ENCODE assay signal across 10 mouse cellular contexts in the genomic region with DNA sequence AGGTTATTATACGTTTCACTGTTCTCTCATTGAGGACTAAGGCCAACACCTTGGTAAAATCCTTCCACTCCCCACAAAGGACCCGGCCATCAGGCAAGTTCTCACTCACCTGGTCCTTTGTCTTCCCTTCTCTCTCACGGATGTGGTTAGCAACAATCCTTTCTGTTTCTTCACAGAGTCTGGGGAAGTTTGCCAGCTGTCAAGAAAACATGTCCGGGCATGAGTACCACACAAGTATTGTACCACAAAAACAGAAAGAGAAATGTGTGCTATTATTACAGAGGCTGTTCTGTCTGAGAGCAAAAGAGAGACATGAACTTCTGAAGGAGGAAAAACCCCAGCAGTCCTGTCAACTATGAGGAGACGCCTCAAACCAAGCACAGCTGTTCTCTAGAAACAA.
DNase-seq lines count a peak whose midpoint lies in the region; ATAC-seq lines count a peak whose summit lies in the region.
"Had no signal": no experiment of that assay in that cellular context is flagged by ENCODE, and none has a peak within 500 bp of the region (broad histone marks: within the 10 kb centered on the region; RNA-seq: fewer than 3 reads in every experiment).

No protein-coding gene starts in this region.

- H3K9ac ChIP-seq in embryonic facial prominence, embryonic 13.5 days: no peak overlapping the region
- H3K9ac ChIP-seq: hindbrain, embryonic 15.5 days; neural tube, embryonic 12.5 days had no signal

- H3K27ac ChIP-seq in embryonic facial prominence, embryonic 13.5 days: peak overlapping the region; percentile 62
- H3K27ac ChIP-seq: hindbrain, embryonic 15.5 days; neural tube, embryonic 12.5 days had no signal

- ATAC-seq in embryonic facial prominence, embryonic 13.5 days (ENCODE audit: insufficient number of reproducible peaks, insufficient read depth, low FRiP score, low TSS enrichment, low read depth): 0 out of 2 replicates have a peak, but pooled peaks have one; percentile 43

- H3K4me2 ChIP-seq in embryonic facial prominence, embryonic 13.5 days: no peak overlapping the region
- H3K4me2 ChIP-seq: hindbrain, embryonic 15.5 days; neural tube, embryonic 12.5 days had no signal

- H3K4me1 ChIP-seq in embryonic facial prominence, embryonic 13.5 days: peaks cover 13% of the 10 kb centered on the region
- H3K4me1 ChIP-seq: hindbrain, embryonic 15.5 days; neural tube, embryonic 12.5 days had no signal

- no peaks in the 10 kb centered on the region for H3K27me3 ChIP-seq in embryonic facial prominence, embryonic 13.5 days
- H3K27me3 ChIP-seq: hindbrain, embryonic 15.5 days; neural tube, embryonic 12.5 days had no signal

- 65% methylated on average over 5 of the region's 5 CpGs for WGBS in embryonic facial prominence, embryonic 13.5 days

- intact Hi-C loops in heart, postnatal 10 days (cut with DNase I): no loop called here

- peak; percentile 11 to 17 for DNase-seq in heart, postnatal 10 days
- no peak for DNase-seq in heart, postnatal 4 days
- DNase-seq in CD4-positive helper T cell, adult 2 months (ENCODE audit: low read depth, low spot score): peak; percentile 47
- peak; percentile 40 for DNase-seq in lung, postnatal 36 days
- DNase-seq in adrenal gland, postnatal 10 days: no peak
- no peak for DNase-seq in kidney, adult 18-20 months
- DNase-seq in right cerebral cortex, postnatal 14 days: no peak

- H3K9me3 ChIP-seq in embryonic facial prominence, embryonic 13.5 days: no peaks in the 10 kb centered on the region
- H3K9me3 ChIP-seq: hindbrain, embryonic 15.5 days; neural tube, embryonic 12.5 days had no signal

- no peak overlapping the region for H3K4me3 ChIP-seq in embryonic facial prominence, embryonic 13.5 days
- H3K4me3 ChIP-seq: hindbrain, embryonic 15.5 days; neural tube, embryonic 12.5 days had no signal

- no peaks in the 10 kb centered on the region for H3K36me3 ChIP-seq in embryonic facial prominence, embryonic 13.5 days
- H3K36me3 ChIP-seq: hindbrain, embryonic 15.5 days; neural tube, embryonic 12.5 days had no signal

Comparison
In these comparisons a context has a peak if more than half of its experiments do, and no peak if none do; other contexts are left out.
1. DNase-seq: peak in heart, postnatal 10 days (2 of 2), CD4-positive helper T cell, adult 2 months (single experiment) and lung, postnatal 36 days (single experiment); none in heart, postnatal 4 days (single experiment), adrenal gland, postnatal 10 days (single experiment), kidney, adult 18-20 months (single experiment) and right cerebral cortex, postnatal 14 days (single experiment).